Comparison of ENCODE assay signal across 18 mouse cellular contexts in the genomic region with DNA sequence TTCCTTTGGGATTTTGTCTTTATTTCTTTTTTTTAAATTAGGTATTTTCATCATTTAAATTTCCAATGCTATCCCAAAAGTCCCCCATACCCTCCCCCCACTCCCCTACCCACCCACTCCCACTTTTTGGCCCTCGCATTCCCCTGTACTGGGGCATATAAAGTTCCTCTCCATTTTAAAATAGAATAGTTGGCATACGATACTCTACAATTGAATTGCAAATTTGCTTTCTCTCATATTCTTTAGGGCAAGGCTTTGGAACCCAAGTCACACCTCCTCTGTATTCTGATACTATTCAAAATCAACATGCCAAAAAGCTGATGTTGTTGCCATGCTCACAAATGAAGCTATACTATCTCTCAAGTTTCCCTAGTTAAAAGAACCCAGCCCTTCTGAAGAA.
"Had no signal": no experiment of that assay in that cellular context is flagged by ENCODE, and none has a peak within 500 bp of the region (broad histone marks: within the 10 kb centered on the region; RNA-seq: fewer than 3 reads in every experiment).

No protein-coding gene starts in this region.

- H3K27ac ChIP-seq: midbrain, embryonic 10.5 days; midbrain, embryonic 12.5 days; midbrain, embryonic 15.5 days; neural tube, embryonic 13.5 days; neural tube, embryonic 15.5 days had no signal

- H3K4me1 ChIP-seq: midbrain, embryonic 10.5 days; midbrain, embryonic 12.5 days; midbrain, embryonic 15.5 days; neural tube, embryonic 13.5 days; neural tube, embryonic 15.5 days had no signal

- H3K4me3 ChIP-seq: midbrain, embryonic 10.5 days; midbrain, embryonic 12.5 days; midbrain, embryonic 15.5 days; myocyte; neural tube, embryonic 13.5 days; neural tube, embryonic 15.5 days had no signal

- H3K9ac ChIP-seq: lung, embryonic 14.5 days; midbrain, embryonic 12.5 days; midbrain, embryonic 15.5 days; neural tube, embryonic 13.5 days; neural tube, embryonic 15.5 days had no signal

- ATAC-seq: midbrain, embryonic 15.5 days had no signal

- H3K4me2 ChIP-seq: lung, embryonic 14.5 days; midbrain, embryonic 12.5 days; midbrain, embryonic 15.5 days; neural tube, embryonic 13.5 days; neural tube, embryonic 15.5 days had no signal

- H3K9me3 ChIP-seq: midbrain, embryonic 10.5 days; midbrain, embryonic 12.5 days; midbrain, embryonic 15.5 days; neural tube, embryonic 13.5 days; neural tube, embryonic 15.5 days had no signal

- DNase-seq: lung, adult 18-20 months; lung, embryonic 14.5 days; lung, postnatal 10 days; lung, postnatal 4 days; retina, postnatal 1 day; right cerebral cortex, adult 18-20 months; right cerebral cortex, postnatal 25 days; right cerebral cortex, postnatal 4 days; spleen, adult 18-20 months; thymus, adult 18-20 months; thymus, postnatal 14 days; thymus, postnatal 36 days had no signal

- H3K36me3 ChIP-seq: midbrain, embryonic 10.5 days; midbrain, embryonic 12.5 days; midbrain, embryonic 15.5 days; neural tube, embryonic 13.5 days; neural tube, embryonic 15.5 days had no signal

- H3K27me3 ChIP-seq: midbrain, embryonic 12.5 days; midbrain, embryonic 15.5 days; neural tube, embryonic 13.5 days; neural tube, embryonic 15.5 days had no signal
